In genomic region chr19:53501765-53502164, GRCm38 (mm10) we compare ENCODE assay signal across 18 mouse cellular contexts. TPM values are rescaled to one million over a fixed set of nuclear protein-coding genes. Genes with fewer than 3 reads are reported as not detected.
DNase-seq lines count a peak whose midpoint lies in the region; TF ChIP-seq lines count a peak whose summit lies in the region.
"Had no signal": no experiment of that assay in that cellular context is flagged by ENCODE, and none has a peak within 500 bp of the region (broad histone marks: within the 10 kb centered on the region; RNA-seq: fewer than 3 reads in every experiment).

No protein-coding gene starts in this region.

- TF ChIP-seq POLR2A in kidney, adult 2 months (IDR thresholded peaks at IDR 0.05; ENCODE audit: low read depth, low read length) = no peak
- no peak for TF ChIP-seq POLR2A in thymus, adult 2 months (IDR thresholded peaks at IDR 0.05; ENCODE audit: control insufficient read depth, extremely low read depth, insufficient read depth, low read length, poor library complexity)

- no peaks in the 10 kb centered on the region; the same call in 1 of the 2 replicates for H3K4me1 ChIP-seq in kidney, adult 2 months (ENCODE audit: control insufficient read depth, insufficient read depth, low read length)
- H3K4me1 ChIP-seq in thymus, adult 2 months (replicated peaks; ENCODE audit: control insufficient read depth, insufficient read depth, low read length) = peaks cover 44% of the 10 kb centered on the region

- 88% methylated on average over 2 of the region's 2 CpGs for WGBS in kidney, adult 2 months
- 95% methylated on average over 2 of the region's 2 CpGs for WGBS in thymus, adult 2 months

- H3K27ac ChIP-seq in kidney, adult 2 months (ENCODE audit: insufficient read depth, low read depth, low read length) = no peak overlapping the region
- peak overlapping the region; percentile 90 for H3K27ac ChIP-seq in thymus, adult 2 months (ENCODE audit: control insufficient read depth, insufficient read depth, low read length)
- H3K27ac ChIP-seq: embryonic facial prominence, embryonic 13.5 days; forebrain, embryonic 13.5 days; heart, adult 2 months; hindbrain, embryonic 15.5 days had no signal

- no peaks in the 10 kb centered on the region for H3K36me3 ChIP-seq in kidney, adult 2 months (ENCODE audit: control insufficient read depth, insufficient read depth, low read length)
- H3K36me3 ChIP-seq in thymus, adult 2 months (ENCODE audit: control insufficient read depth, insufficient read depth, low read length) = no peaks in the 10 kb centered on the region
- H3K36me3 ChIP-seq: embryonic facial prominence, embryonic 13.5 days; heart, embryonic 12.5 days; hindbrain, embryonic 15.5 days had no signal

- no peaks in the 10 kb centered on the region for H3K27me3 ChIP-seq in kidney, adult 2 months (replicated peaks; ENCODE audit: control insufficient read depth, insufficient read depth, low read length)
- H3K27me3 ChIP-seq in thymus, adult 2 months (ENCODE audit: control insufficient read depth, insufficient read depth, low read length) = no peaks in the 10 kb centered on the region
- H3K27me3 ChIP-seq: CH12.LX; embryonic facial prominence, embryonic 13.5 days; forebrain, embryonic 13.5 days; heart, embryonic 12.5 days; hindbrain, embryonic 15.5 days had no signal

- peak; percentile 68 for DNase-seq in cerebellum, adult 9-11 months
- DNase-seq in cerebellum, adult 8-10 months = no peak
- peak; percentile 21 for DNase-seq in kidney, adult 2 months
- DNase-seq in kidney, postnatal 25 days = no peak
- peak; percentile 13 for DNase-seq in thymus, adult 2 months
- DNase-seq in thymus, postnatal 0 days (ENCODE audit: low spot score) = no peak
- DNase-seq in right cerebral cortex, postnatal 10 days (ENCODE audit: low spot score in 2 of 2) = no peak
- DNase-seq: adrenal gland, adult 2 months; adrenal gland, postnatal 25 days; forebrain, postnatal 0 days; gastrocnemius, postnatal 14 days; heart, adult 2 months; heart, postnatal 36 days had no signal

- H3K4me3 ChIP-seq in kidney, adult 2 months (ENCODE audit: insufficient read depth, low read depth, low read length) = no peak overlapping the region
- no peak overlapping the region for H3K4me3 ChIP-seq in thymus, adult 2 months (ENCODE audit: control insufficient read depth, insufficient read depth, low read length)
- H3K4me3 ChIP-seq: embryonic facial prominence, embryonic 13.5 days; forebrain, embryonic 13.5 days; heart, adult 2 months; heart, embryonic 12.5 days; hindbrain, embryonic 15.5 days had no signal

- no peak for TF ChIP-seq CTCF in kidney, adult 2 months (conservative IDR thresholded peaks at IDR 0.05; ENCODE audit: insufficient read depth, insufficient read length, low read depth, low read length)
- TF ChIP-seq CTCF in thymus, adult 2 months (IDR thresholded peaks at IDR 0.05; ENCODE audit: borderline replicate concordance, control insufficient read depth, extremely low read depth, insufficient read depth, low read length, poor library complexity) = no peak

RNA-seq across cellular contexts. Expression of gene Dusp5, which starts 27.1 kb away (rescaled TPM):
- polyA plus RNA-seq in kidney, adult 2 months (2012; rRNA removed) = 1.0 and 2.0 TPM in 2 replicates
- 46.7 and 57.6 TPM in 2 replicates for polyA plus RNA-seq in thymus, adult 2 months (2012; rRNA removed)
- 33.2 and 34.4 TPM in 2 replicates for polyA plus RNA-seq in thymus, postnatal 0 days (2015; fragmentation: Nextera tagmentation; extraction: Ambion mirVana)

Comparison
In these comparisons a context has a peak if more than half of its experiments do, and no peak if none do; other contexts are left out.
1. DNase-seq: peak in cerebellum, adult 9-11 months (single experiment), kidney, adult 2 months (single experiment) and thymus, adult 2 months (single experiment); none in cerebellum, adult 8-10 months (single experiment), kidney, postnatal 25 days (0 of 2), thymus, postnatal 0 days (single experiment) and right cerebral cortex, postnatal 10 days (0 of 2).
2. RNA of gene Dusp5, which starts 27.1 kb away (polyA plus RNA-seq): 46.7 to 57.6 TPM in thymus, adult 2 months and 33.2 to 34.4 TPM in thymus, postnatal 0 days; 1.0 to 2.0 TPM in kidney, adult 2 months; every median in the first group is over 10 times any median in the second.